ENCODE assay signal across 9 mouse cellular contexts in genomic region chrX:159269072-159269471, GRCm38 (mm10). TPM values are rescaled to one million over a fixed set of nuclear protein-coding genes. Genes with fewer than 3 reads are reported as not detected.
DNase-seq lines count a peak whose midpoint lies in the region; ATAC-seq and TF ChIP-seq lines count a peak whose summit lies in the region.
"Had no signal": no experiment of that assay in that cellular context is flagged by ENCODE, and none has a peak within 500 bp of the region (broad histone marks: within the 10 kb centered on the region; RNA-seq: fewer than 3 reads in every experiment).

No protein-coding gene starts in this region.

- no peak overlapping the region for H3K4me2 ChIP-seq in liver, postnatal 0 days (ENCODE audit: low read depth, low read length)
- H3K4me2 ChIP-seq: limb, embryonic 15.5 days had no signal

- H3K4me3 ChIP-seq in liver, postnatal 0 days (ENCODE audit: low read depth, low read length), result no peak overlapping the region
- H3K4me3 ChIP-seq: limb, embryonic 15.5 days had no signal

- DNase-seq in adrenal gland, adult 2 months, result peak; percentile 19
- DNase-seq in adrenal gland, adult 18-20 months (ENCODE audit: low spot score in 2 of 2), result no peak
- DNase-seq in kidney, adult 9 months, result peak; percentile 49
- no peak for DNase-seq in kidney, adult 11 months
- peak; percentile 11 for DNase-seq in ES-CJ7 (ENCODE audit: low read depth, low spot score)
- DNase-seq in cerebellum, postnatal 14 days, result peak; percentile 63 to 67
- DNase-seq in liver, postnatal 0 days, result peak; percentile 30
- peak; percentile 52 for DNase-seq in thymus, postnatal 0 days (ENCODE audit: low spot score)

- no peaks in the 10 kb centered on the region for H3K9me3 ChIP-seq in liver, postnatal 0 days (ENCODE audit: low read length)
- H3K9me3 ChIP-seq: limb, embryonic 15.5 days had no signal

- ATAC-seq in liver, postnatal 0 days, result no peak

- no peaks in the 10 kb centered on the region for H3K4me1 ChIP-seq in liver, postnatal 0 days (ENCODE audit: insufficient read depth)
- H3K4me1 ChIP-seq: limb, embryonic 15.5 days had no signal

- no peak overlapping the region for H3K27ac ChIP-seq in liver, postnatal 0 days (ENCODE audit: low read depth)
- H3K27ac ChIP-seq: limb, embryonic 15.5 days had no signal

- peak; percentile 69 for TF ChIP-seq CTCF in liver, postnatal 0 days (IDR thresholded peaks at IDR 0.05; ENCODE audit: low read depth)

- H3K27me3 ChIP-seq in liver, postnatal 0 days (ENCODE audit: insufficient read depth, low read length), result no peaks in the 10 kb centered on the region
- H3K27me3 ChIP-seq: limb, embryonic 15.5 days had no signal

- H3K9ac ChIP-seq in liver, postnatal 0 days (replicated peaks), result no peak overlapping the region
- H3K9ac ChIP-seq: limb, embryonic 15.5 days had no signal

- no peaks in the 10 kb centered on the region for H3K36me3 ChIP-seq in liver, postnatal 0 days (replicated peaks; ENCODE audit: insufficient read depth, low read length)
- H3K36me3 ChIP-seq: limb, embryonic 15.5 days had no signal

- no peak for TF ChIP-seq EP300 in liver, postnatal 0 days (IDR thresholded peaks at IDR 0.05; ENCODE audit: low read depth)

RNA-seq across cellular contexts. Expression of gene Rps6ka3, which starts 59.0 kb away (rescaled TPM):
- 10 to 100 TPM; 50.0 to 61.0 TPM for total RNA-seq in adrenal gland, adult 2 months (2021)
- 7.7 and 9.2 TPM in 2 replicates for polyA plus RNA-seq in adrenal gland, adult 2 months (2012; rRNA removed)
- 10 to 100 TPM; 50.6 to 69.6 TPM for total RNA-seq in adrenal gland, adult 18-20 months (2021)
- 1.3 and 1.7 TPM in 2 replicates for polyA plus RNA-seq in liver, postnatal 0 days (2015; fragmentation: Nextera tagmentation; extraction: Ambion mirVana)
- 6.0 and 7.4 TPM in 2 replicates for polyA plus RNA-seq in thymus, postnatal 0 days (2015; fragmentation: Nextera tagmentation; extraction: Ambion mirVana)

Comparison
In these comparisons a context has a peak if more than half of its experiments do, and no peak if none do; other contexts are left out.
1. DNase-seq: peak in adrenal gland, adult 2 months (single experiment), kidney, adult 9 months (single experiment), ES-CJ7 (single experiment), cerebellum, postnatal 14 days (2 of 2), liver, postnatal 0 days (single experiment) and thymus, postnatal 0 days (single experiment); none in adrenal gland, adult 18-20 months (0 of 2) and kidney, adult 11 months (single experiment).